In the genomic region with DNA sequence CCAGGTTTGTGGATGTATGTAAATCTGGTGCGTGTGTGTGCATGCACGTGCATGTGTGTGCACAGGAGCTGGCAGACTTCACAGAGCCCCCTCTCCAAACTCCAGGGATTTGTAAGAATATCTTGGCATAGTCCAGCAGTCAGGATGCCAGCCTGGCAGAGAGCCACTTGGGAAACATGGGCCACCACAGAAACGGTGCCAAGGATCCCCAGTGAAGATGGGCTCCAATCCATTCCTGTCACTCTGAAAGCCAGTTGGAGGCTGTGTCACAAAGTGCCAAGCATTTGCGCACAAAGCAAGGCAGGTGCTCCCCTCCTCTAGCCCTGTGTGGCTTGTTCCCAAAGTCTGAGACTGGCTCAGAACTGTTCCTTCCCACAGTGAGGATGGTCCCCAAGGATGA, we compare ENCODE assay signal across 11 mouse cellular contexts. TPM values are rescaled to one million over a fixed set of nuclear protein-coding genes. Genes with fewer than 3 reads are reported as not detected.
DNase-seq lines count a peak whose midpoint lies in the region; ATAC-seq lines count a peak whose summit lies in the region.
"Had no signal": no experiment of that assay in that cellular context is flagged by ENCODE, and none has a peak within 500 bp of the region (broad histone marks: within the 10 kb centered on the region; RNA-seq: fewer than 3 reads in every experiment).

No protein-coding gene starts in this region.

- H3K4me2 ChIP-seq in forebrain, embryonic 12.5 days = no peak overlapping the region
- no peak overlapping the region for H3K4me2 ChIP-seq in hindbrain, embryonic 16.5 days (ENCODE audit: low read length)
- no peak overlapping the region for H3K4me2 ChIP-seq in midbrain, embryonic 16.5 days (ENCODE audit: low read length)

- WGBS in forebrain, embryonic 12.5 days = 82% methylated on average over 4 of the region's 4 CpGs
- WGBS in hindbrain, embryonic 16.5 days = 48% methylated on average over 4 of the region's 4 CpGs
- WGBS in midbrain, embryonic 16.5 days = 58% methylated on average over 4 of the region's 4 CpGs

- no peak for ATAC-seq in forebrain, embryonic 12.5 days (ENCODE audit: low FRiP score)
- ATAC-seq in hindbrain, embryonic 16.5 days = peak; percentile 77
- ATAC-seq in midbrain, embryonic 16.5 days = peak; percentile 49

- DNase-seq in layer of hippocampus, adult 11-12 months (ENCODE audit: low spot score) = peak; percentile 60
- no peak for DNase-seq in layer of hippocampus, adult 9-10 months (ENCODE audit: low spot score)
- no peak for DNase-seq in T-cell, adult 2 months (ENCODE audit: low spot score)
- no peak for DNase-seq in kidney, adult 9 months
- DNase-seq in urinary bladder, adult 18-20 months (ENCODE audit: low spot score in 2 of 2) = no peak
- DNase-seq: kidney, postnatal 36 days; lung, adult 18-20 months; thymus, adult 2 months had no signal

- H3K36me3 ChIP-seq in forebrain, embryonic 12.5 days (replicated peaks) = no peaks in the 10 kb centered on the region
- no peaks in the 10 kb centered on the region for H3K36me3 ChIP-seq in hindbrain, embryonic 16.5 days (ENCODE audit: control insufficient read depth, insufficient read depth, low read length)
- H3K36me3 ChIP-seq in midbrain, embryonic 16.5 days (ENCODE audit: control insufficient read depth, insufficient read depth, low read length) = no peaks in the 10 kb centered on the region

- H3K4me3 ChIP-seq in forebrain, embryonic 12.5 days (replicated peaks) = no peak overlapping the region
- H3K4me3 ChIP-seq in hindbrain, embryonic 16.5 days (ENCODE audit: low read length) = no peak overlapping the region
- no peak overlapping the region for H3K4me3 ChIP-seq in midbrain, embryonic 16.5 days (ENCODE audit: low read depth, low read length)

- H3K9me3 ChIP-seq in forebrain, embryonic 12.5 days = no peaks in the 10 kb centered on the region; the same call in 1 of the 2 replicates
- no peaks in the 10 kb centered on the region for H3K9me3 ChIP-seq in hindbrain, embryonic 16.5 days (ENCODE audit: control insufficient read depth, low read length)
- no peaks in the 10 kb centered on the region for H3K9me3 ChIP-seq in midbrain, embryonic 16.5 days (replicated peaks; ENCODE audit: control insufficient read depth, low read length, poor library complexity, severe bottlenecking)

- H3K4me1 ChIP-seq in forebrain, embryonic 12.5 days = peaks cover 29% of the 10 kb centered on the region
- peaks cover 23% of the 10 kb centered on the region for H3K4me1 ChIP-seq in hindbrain, embryonic 16.5 days (ENCODE audit: control insufficient read depth, insufficient read depth, low read depth, low read length)
- H3K4me1 ChIP-seq in midbrain, embryonic 16.5 days (ENCODE audit: control insufficient read depth, insufficient read depth, low read length) = peaks cover 11% of the 10 kb centered on the region

- H3K27me3 ChIP-seq in forebrain, embryonic 12.5 days = no peaks in the 10 kb centered on the region
- H3K27me3 ChIP-seq in hindbrain, embryonic 16.5 days (replicated peaks; ENCODE audit: control insufficient read depth, insufficient read depth, low read length) = no peaks in the 10 kb centered on the region
- H3K27me3 ChIP-seq in midbrain, embryonic 16.5 days (ENCODE audit: control insufficient read depth, insufficient read depth, low read depth, low read length) = no peaks in the 10 kb centered on the region

- H3K9ac ChIP-seq in forebrain, embryonic 12.5 days = no peak overlapping the region
- no peak overlapping the region for H3K9ac ChIP-seq in hindbrain, embryonic 16.5 days (ENCODE audit: low read depth, low read length)
- no peak overlapping the region for H3K9ac ChIP-seq in midbrain, embryonic 16.5 days (ENCODE audit: low read depth, low read length)

- H3K27ac ChIP-seq in forebrain, embryonic 12.5 days = peak overlapping the region; percentile 77
- peak overlapping the region; percentile 80 for H3K27ac ChIP-seq in hindbrain, embryonic 16.5 days (ENCODE audit: low read depth, low read length)
- peak overlapping the region; percentile 72 for H3K27ac ChIP-seq in midbrain, embryonic 16.5 days (ENCODE audit: low read length)

RNA-seq across cellular contexts. Expression of gene Mad2l2, which starts 8.8 kb away (rescaled TPM):
- polyA plus RNA-seq in forebrain, embryonic 12.5 days (2016; fragmentation: Nextera tagmentation; extraction: Ambion mirVana) = 76.1 and 81.6 TPM in 2 replicates
- polyA plus RNA-seq in hindbrain, embryonic 16.5 days (2015; fragmentation: Nextera tagmentation; extraction: Ambion mirVana) = 98.0 and 105 TPM in 2 replicates
- polyA plus RNA-seq in midbrain, embryonic 16.5 days (2015; fragmentation: Nextera tagmentation; extraction: Ambion mirVana) = 98.2 and 100 TPM in 2 replicates

RNA-seq across cellular contexts. Expression of gene Draxin, which starts 9.1 kb away (rescaled TPM):
- 6.4 and 8.0 TPM in 2 replicates for polyA plus RNA-seq in forebrain, embryonic 12.5 days (2016; fragmentation: Nextera tagmentation; extraction: Ambion mirVana)
- polyA plus RNA-seq in hindbrain, embryonic 16.5 days (2015; fragmentation: Nextera tagmentation; extraction: Ambion mirVana) = 12.0 and 14.9 TPM in 2 replicates
- 11.8 and 11.9 TPM in 2 replicates for polyA plus RNA-seq in midbrain, embryonic 16.5 days (2015; fragmentation: Nextera tagmentation; extraction: Ambion mirVana)

RNA-seq across cellular contexts. Expression of gene Fbxo6, which starts 30.6 kb away (rescaled TPM):
- 14.9 and 16.4 TPM in 2 replicates for polyA plus RNA-seq in forebrain, embryonic 12.5 days (2016; fragmentation: Nextera tagmentation; extraction: Ambion mirVana)
- polyA plus RNA-seq in hindbrain, embryonic 16.5 days (2015; fragmentation: Nextera tagmentation; extraction: Ambion mirVana) = 20.3 and 22.9 TPM in 2 replicates
- polyA plus RNA-seq in midbrain, embryonic 16.5 days (2015; fragmentation: Nextera tagmentation; extraction: Ambion mirVana) = 18.5 and 23.8 TPM in 2 replicates

RNA-seq across cellular contexts. Expression of gene Agtrap, which starts 33.5 kb away (rescaled TPM):
- 8.4 and 9.2 TPM in 2 replicates for polyA plus RNA-seq in forebrain, embryonic 12.5 days (2016; fragmentation: Nextera tagmentation; extraction: Ambion mirVana)
- polyA plus RNA-seq in hindbrain, embryonic 16.5 days (2015; fragmentation: Nextera tagmentation; extraction: Ambion mirVana) = 7.4 and 9.3 TPM in 2 replicates
- polyA plus RNA-seq in midbrain, embryonic 16.5 days (2015; fragmentation: Nextera tagmentation; extraction: Ambion mirVana) = 7.7 and 8.1 TPM in 2 replicates

RNA-seq across cellular contexts. Expression of gene Fbxo44, which starts 38.9 kb away (rescaled TPM):
- 57.5 and 60.5 TPM in 2 replicates for polyA plus RNA-seq in forebrain, embryonic 12.5 days (2016; fragmentation: Nextera tagmentation; extraction: Ambion mirVana)
- 104 and 114 TPM in 2 replicates for polyA plus RNA-seq in hindbrain, embryonic 16.5 days (2015; fragmentation: Nextera tagmentation; extraction: Ambion mirVana)
- 90.1 and 102 TPM in 2 replicates for polyA plus RNA-seq in midbrain, embryonic 16.5 days (2015; fragmentation: Nextera tagmentation; extraction: Ambion mirVana)
